Mouse (Mus musculus) testis, adult 10 weeks (tissue): ENCODE results near the gene Hmgb2. TPM values are rescaled to one million over a fixed set of nuclear protein-coding genes. Genes with fewer than 3 reads are reported as not detected.

Experiments used
- polyA plus RNA-seq: library from polyadenylated mRNA; stranded (reverse); fragments of 350-450 nt; fragmentation: Illumina TruSeq; extraction: RNeasy Lipid Tissue Mini Kit (QIAGEN cat#74804); gene quantifications from one replicate; pipeline ENCODE4 v1.2.3, GENCODE M21; 2014; ENCODE audit warnings: low read depth, low replicate concordance

Hmgb2 gene
- polyA plus RNA-seq, result 113 TPM

DNA sequence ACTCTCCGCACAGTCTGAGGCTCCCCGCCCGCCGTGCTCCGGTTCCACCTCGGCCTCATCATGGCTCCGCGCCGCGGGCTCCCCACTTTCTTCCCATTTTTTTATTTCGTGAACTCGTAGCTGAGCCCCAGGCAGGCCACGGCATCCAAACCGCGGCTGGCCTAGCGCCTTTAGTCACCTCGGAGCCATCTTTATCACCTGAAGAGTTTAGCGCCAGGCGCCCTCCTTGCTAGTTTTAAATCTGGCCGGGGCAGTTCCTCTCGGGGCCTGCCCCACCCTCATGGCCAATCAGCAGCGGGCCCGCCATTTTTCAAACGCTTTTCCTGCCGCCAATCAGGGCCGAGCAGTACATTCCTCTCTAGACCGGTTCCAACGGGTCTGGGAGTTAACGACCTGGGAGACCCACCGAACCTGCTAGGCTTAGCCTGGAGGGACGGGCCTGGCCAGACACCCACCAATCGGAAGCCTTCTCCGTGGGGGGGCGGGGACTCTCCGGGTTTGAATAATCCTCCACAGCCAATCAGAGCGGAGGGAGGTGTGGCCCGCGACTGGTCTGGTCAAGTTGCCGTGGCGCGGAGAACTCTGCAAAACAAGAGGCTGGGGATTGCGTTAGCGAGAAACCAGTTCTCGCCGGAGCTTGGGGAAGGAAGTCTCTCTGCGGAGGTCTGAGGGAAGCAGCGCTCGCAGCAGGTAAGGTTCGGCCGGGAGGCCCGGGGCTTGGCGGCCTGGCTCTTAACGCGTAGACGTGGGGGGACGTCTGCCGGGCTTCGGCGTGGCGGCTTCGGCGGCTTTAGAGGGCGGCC lies at the start of gene Hmgb2:
Hmgb2 (plus strand) TSS at position 592 of the 803 bp plus-strand sequence.

DNA sequence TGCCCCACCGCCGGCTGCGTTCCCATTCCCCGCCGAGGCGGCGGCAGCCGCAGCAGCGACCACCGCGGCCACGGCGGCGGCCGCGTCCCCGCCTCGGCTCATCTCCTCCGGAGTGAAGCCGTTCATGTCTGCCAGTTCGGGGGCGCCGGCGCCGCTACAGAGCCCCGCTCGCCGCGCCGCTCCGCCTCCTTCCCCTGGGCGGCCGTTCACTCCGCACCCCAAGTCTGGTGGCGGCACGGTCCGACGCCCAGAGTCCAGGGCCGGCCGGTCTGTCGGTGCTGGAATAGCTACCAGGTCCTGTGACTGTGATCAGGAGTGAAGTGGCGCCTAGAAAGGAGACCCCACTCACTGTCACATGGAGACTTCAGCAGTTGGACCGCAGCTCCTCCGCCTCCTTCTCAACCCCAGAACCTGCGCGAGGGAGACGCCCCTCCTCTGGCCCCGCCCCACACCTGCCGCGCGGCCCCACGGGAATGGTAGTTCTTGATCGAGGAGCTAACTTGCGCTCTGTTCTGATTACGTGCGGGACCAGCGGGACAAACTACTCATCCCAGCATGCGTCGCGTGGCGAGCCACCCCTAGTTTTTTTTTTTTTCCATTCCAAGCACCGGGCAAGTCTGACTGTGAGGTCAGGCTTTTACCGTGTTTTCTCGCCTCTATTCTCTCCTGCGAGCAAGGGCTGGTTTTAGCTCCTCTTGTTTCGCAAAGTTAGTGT lies 24.1 kb upstream of the Hmgb2 start, which contains the start of gene Sap30:
Sap30 (minus strand) TSS at position 420 of the 715 bp plus-strand sequence.

Other genes starting within 250 kb of the Hmgb2 start
- not detected for gene Hand2, start 190.9 kb upstream of the Hmgb2 start, polyA plus RNA-seq
- gene Scrg1, start 56.0 kb upstream of the Hmgb2 start, polyA plus RNA-seq, result not detected
- gene Sap30, start 24.0 kb upstream of the Hmgb2 start, polyA plus RNA-seq, result 35.9 TPM
- gene Galnt7, start 141.1 kb downstream of the Hmgb2 start, polyA plus RNA-seq, result 17.0 TPM